In genomic region chr6:29637397-29638373, GRCm38 (mm10) we compare ENCODE assay signal across 24 mouse cellular contexts. TPM values are rescaled to one million over a fixed set of nuclear protein-coding genes. Genes with fewer than 3 reads are reported as not detected.
DNase-seq lines count a peak whose midpoint lies in the region; ATAC-seq and TF ChIP-seq lines count a peak whose summit lies in the region.
"Had no signal": no experiment of that assay in that cellular context is flagged by ENCODE, and none has a peak within 500 bp of the region (broad histone marks: within the 10 kb centered on the region; RNA-seq: fewer than 3 reads in every experiment).

No protein-coding gene starts in this region.

- DNase-seq in heart, adult 11 months = peak; percentile 46
- DNase-seq in heart, postnatal 4 days = no peak
- DNase-seq in midbrain, embryonic 11.5 days (ENCODE audit: low spot score, missing footprints) = peak; percentile 64
- no peak for DNase-seq in midbrain, embryonic 10.5 days (ENCODE audit: low spot score)
- no peak for DNase-seq in Patski (ENCODE audit: low read depth, low spot score)
- no peak for DNase-seq in adrenal gland, postnatal 4 days (ENCODE audit: low spot score in 2 of 2)
- no peak for DNase-seq in thymus, postnatal 36 days
- DNase-seq in adrenal gland, postnatal 10 days = no peak
- DNase-seq: adrenal gland, postnatal 14 days; B cell, adult 2 months; cerebellum, adult 18-20 months; cerebellum, adult 9-11 months; cerebellum, postnatal 36 days; gastrocnemius, postnatal 10 days; heart, adult 2 months; heart, postnatal 14 days had no signal

- TF ChIP-seq CTCF in Patski (IDR thresholded peaks at IDR 0.05) = peak; percentile 23

- no peak for ATAC-seq in midbrain, embryonic 11.5 days (ENCODE audit: low FRiP score)
- ATAC-seq in Patski = no peak
- ATAC-seq: CD4-positive, CD25-positive, alpha-beta regulatory T cell, adult 4 months; forebrain, embryonic 16.5 days had no signal

- POLR2A ChIA-PET in Patski (lab: Charles Lee) = no interaction called here

- H3K4me3 ChIP-seq in midbrain, embryonic 11.5 days (ENCODE audit: low read depth, low read length) = no peak overlapping the region
- no peak overlapping the region for H3K4me3 ChIP-seq in midbrain, embryonic 10.5 days
- H3K4me3 ChIP-seq: embryonic facial prominence, embryonic 13.5 days; forebrain, embryonic 12.5 days; heart, adult 2 months; heart, embryonic 15.5 days; hindbrain, embryonic 10.5 days had no signal

- no peak overlapping the region for H3K4me2 ChIP-seq in midbrain, embryonic 11.5 days
- H3K4me2 ChIP-seq: embryonic facial prominence, embryonic 13.5 days; forebrain, embryonic 12.5 days; heart, embryonic 11.5 days; heart, embryonic 15.5 days; hindbrain, embryonic 14.5 days had no signal

- H3K36me3 ChIP-seq in midbrain, embryonic 11.5 days (ENCODE audit: control insufficient read depth, insufficient read depth, low read length) = no peaks in the 10 kb centered on the region
- H3K36me3 ChIP-seq in midbrain, embryonic 10.5 days = no peaks in the 10 kb centered on the region
- H3K36me3 ChIP-seq: embryonic facial prominence, embryonic 13.5 days; forebrain, embryonic 12.5 days; heart, embryonic 15.5 days; hindbrain, embryonic 10.5 days had no signal

- WGBS in midbrain, embryonic 11.5 days = 84% methylated on average over 3 of the region's 3 CpGs
- WGBS in midbrain, embryonic 10.5 days = 86% methylated on average over 3 of the region's 3 CpGs

- H3K27me3 ChIP-seq in midbrain, embryonic 11.5 days (ENCODE audit: control insufficient read depth, insufficient read depth, low read length) = peaks cover 3% of the 10 kb centered on the region; the same call in 1 of the 2 replicates
- peaks cover 45% of the 10 kb centered on the region for H3K27me3 ChIP-seq in midbrain, embryonic 10.5 days (ENCODE audit: low read depth, poor library complexity, severe bottlenecking)
- H3K27me3 ChIP-seq in Patski = peaks cover 3% of the 10 kb centered on the region

- no peaks in the 10 kb centered on the region for H3K9me3 ChIP-seq in midbrain, embryonic 11.5 days (ENCODE audit: control insufficient read depth, low read length)
- 0 out of 2 replicates have a peak, but pooled peaks cover 3% of the 10 kb centered on the region for H3K9me3 ChIP-seq in midbrain, embryonic 10.5 days (replicated peaks)
- H3K9me3 ChIP-seq: embryonic facial prominence, embryonic 13.5 days; forebrain, embryonic 12.5 days had no signal

- in situ Hi-C loops in Patski (cut with MboI; ENCODE audit: low pct_unique_long_range_greater_than_20kb) = no loop called here

- CTCF ChIA-PET in Patski (lab: Charles Lee) = interaction anchor here (1.0 kb wide), 1 partner anchor 17 kb away, joined by 3 read pairs; no protein-coding TSS in a partner anchor

- H3K9ac ChIP-seq in midbrain, embryonic 11.5 days (ENCODE audit: low read length) = no peak overlapping the region
- H3K9ac ChIP-seq: embryonic facial prominence, embryonic 13.5 days; forebrain, embryonic 12.5 days; heart, embryonic 15.5 days; hindbrain, embryonic 14.5 days had no signal

- H3K4me1 ChIP-seq in midbrain, embryonic 11.5 days (ENCODE audit: control insufficient read depth, insufficient read depth, low read length) = peaks cover 8% of the 10 kb centered on the region
- peaks cover 22% of the 10 kb centered on the region for H3K4me1 ChIP-seq in midbrain, embryonic 10.5 days
- H3K4me1 ChIP-seq: embryonic facial prominence, embryonic 13.5 days; heart, embryonic 15.5 days had no signal

- H3K27ac ChIP-seq in midbrain, embryonic 11.5 days (ENCODE audit: low read depth, low read length) = no peak overlapping the region
- no peak overlapping the region for H3K27ac ChIP-seq in midbrain, embryonic 10.5 days (replicated peaks)
- H3K27ac ChIP-seq: embryonic facial prominence, embryonic 13.5 days; forebrain, embryonic 12.5 days; heart, adult 2 months; heart, embryonic 15.5 days; hindbrain, embryonic 10.5 days; hindbrain, embryonic 14.5 days had no signal

RNA-seq across cellular contexts. Expression of gene Tnpo3, which starts 28.0 kb away (rescaled TPM):
- total RNA-seq in heart, postnatal 4 days (2021) = 10 to 100 TPM; 52.2 to 54.6 TPM
- 120 and 127 TPM in 2 replicates for polyA plus RNA-seq in midbrain, embryonic 11.5 days (2014; fragmentation: Nextera tagmentation; extraction: Ambion mirVana)
- 122 and 129 TPM in 2 replicates for polyA plus RNA-seq in midbrain, embryonic 10.5 days (2016; fragmentation: Nextera tagmentation; extraction: Ambion mirVana)
- polyA plus RNA-seq in Patski (2021) = 72.2 TPM
- 10 to 100 TPM; 65.9 to 66.4 TPM for total RNA-seq in adrenal gland, postnatal 4 days (2021)
- total RNA-seq in adrenal gland, postnatal 10 days (2021) = 10 to 100 TPM; 48.8 to 61.1 TPM

RNA-seq across cellular contexts. Expression of gene Tspan33, which starts 56.3 kb away (rescaled TPM):
- 1 to 10 TPM in 1 of 2 experiments, under 1 TPM in 1; 0.93 to 1.4 TPM for total RNA-seq in heart, postnatal 4 days (2021)
- 4.9 and 6.8 TPM in 2 replicates for polyA plus RNA-seq in midbrain, embryonic 11.5 days (2014; fragmentation: Nextera tagmentation; extraction: Ambion mirVana)
- polyA plus RNA-seq in midbrain, embryonic 10.5 days (2016; fragmentation: Nextera tagmentation; extraction: Ambion mirVana) = 10.9 and 12.2 TPM in 2 replicates
- 53.5 TPM for polyA plus RNA-seq in Patski (2021)
- total RNA-seq in adrenal gland, postnatal 4 days (2021) = 10 to 100 TPM; 10.6 to 16.4 TPM
- 1 to 10 TPM; 7.3 to 8.0 TPM for total RNA-seq in adrenal gland, postnatal 10 days (2021)

Comparison
In these comparisons a context has a peak if more than half of its experiments do, and no peak if none do; other contexts are left out.
1. DNase-seq: peak in heart, adult 11 months (single experiment) and midbrain, embryonic 11.5 days (single experiment); none in heart, postnatal 4 days (single experiment), midbrain, embryonic 10.5 days (single experiment), Patski (single experiment), adrenal gland, postnatal 4 days (0 of 2), thymus, postnatal 36 days (0 of 2) and adrenal gland, postnatal 10 days (single experiment).